Mouse (Mus musculus): ENCODE measurements around the gene Sgta. TPM values are rescaled to one million over a fixed set of nuclear protein-coding genes. Genes with fewer than 3 reads are reported as not detected.
"Not testable (repeated sequence)": the region's sequence is repeated elsewhere in the genome, so short reads cannot be mapped to it uniquely, and the experiment has no call there.

Sgta gene
- polyA plus RNA-seq, 1 experiment from 2014 or later: 124 TPM

GRCm38 (mm10) chr10:81062710-81063109 is 2.7 kb upstream of the Sgta start:
- no peaks in the 10 kb centered on the region for H3K9me3 ChIP-seq (ENCODE audit: control insufficient read depth)
- no peak overlapping the region for H3K27ac ChIP-seq (ENCODE audit: low read depth, low read length)
- no peaks in the 10 kb centered on the region for H3K27me3 ChIP-seq (replicated peaks; ENCODE audit: control insufficient read depth, insufficient read depth, low read length)
- no peak for ATAC-seq
- TF ChIP-seq CTCF (IDR thresholded peaks at IDR 0.05; ENCODE audit: low read depth): no peak
- no peak overlapping the region for H3K4me3 ChIP-seq (ENCODE audit: low read depth, low read length)
- H3K36me3 ChIP-seq (ENCODE audit: control insufficient read depth, insufficient read depth): no peaks in the 10 kb centered on the region
- H3K4me1 ChIP-seq (replicated peaks; ENCODE audit: control insufficient read depth, insufficient read depth, low read length): no peaks in the 10 kb centered on the region; the same call in 1 of the 2 replicates
- H3K4me2 ChIP-seq (replicated peaks; ENCODE audit: low read depth): no peak overlapping the region
- WGBS: 47% methylated on average over 4 of the region's 4 CpGs
- no peak overlapping the region for H3K9ac ChIP-seq (ENCODE audit: low read depth, low read length)

GRCm38 (mm10) chr10:81058896-81059295 is 1.1 kb downstream of the Sgta start:
- H3K9ac ChIP-seq (ENCODE audit: low read depth, low read length): no peak overlapping the region

DNA sequence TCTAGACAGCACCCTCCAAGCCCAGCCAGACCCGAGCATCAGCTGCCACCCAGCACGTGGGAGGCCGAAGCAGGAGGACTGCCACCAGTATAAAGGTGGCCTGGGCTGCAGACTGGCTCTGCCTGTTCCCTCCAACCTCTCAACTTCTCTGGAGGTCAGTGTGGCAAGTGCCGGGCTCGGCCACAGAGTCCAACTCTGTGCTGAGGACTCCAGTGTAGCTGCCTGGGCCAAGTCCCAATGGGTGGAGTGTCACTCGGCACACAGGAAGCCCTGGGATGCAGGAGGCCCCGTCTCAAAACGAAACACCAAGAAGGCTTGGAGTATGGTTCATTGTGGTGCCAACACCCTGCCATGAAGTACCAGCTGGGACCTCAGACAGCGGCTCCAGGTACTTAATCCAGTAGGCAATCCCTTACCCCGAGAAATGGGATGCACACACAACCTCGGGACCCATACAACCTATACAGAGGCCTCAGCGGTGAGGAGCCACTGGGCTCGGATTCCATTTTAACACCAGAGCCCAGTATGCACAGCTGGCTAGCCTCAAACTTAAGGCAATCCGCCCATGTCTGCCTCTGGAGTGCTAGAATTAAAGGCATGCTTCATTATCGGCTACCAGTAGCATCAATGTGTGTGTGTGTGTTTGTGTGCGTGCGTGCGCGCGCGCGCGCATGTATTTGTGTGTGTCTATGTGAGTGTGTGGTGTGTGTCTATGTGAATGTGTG is 2.4 kb downstream of the Sgta start:
- 90% methylated on average over 23 of the region's 23 CpGs for WGBS
- Histone ChIP-seq H3K27me3 (replicated peaks; ENCODE audit: control insufficient read depth, insufficient read depth, low read length) (no peaks in the 10 kb centered on the region), H3K36me3 (ENCODE audit: control insufficient read depth, insufficient read depth) (no peaks in the 10 kb centered on the region; the same call in 1 of the 2 replicates), H3K9ac (ENCODE audit: low read depth, low read length) (no peak overlapping the region), H3K4me2 (replicated peaks; ENCODE audit: low read depth) (no peak overlapping the region), H3K4me3 (ENCODE audit: low read depth, low read length) (no peak overlapping the region), H3K9me3 (ENCODE audit: control insufficient read depth) (no peaks in the 10 kb centered on the region), H3K27ac (ENCODE audit: low read depth, low read length) (peak overlapping the region; percentile 28; the same call in 1 of the 2 replicates), H3K4me1 (replicated peaks; ENCODE audit: control insufficient read depth, insufficient read depth, low read length) (no peaks in the 10 kb centered on the region; the same call in 1 of the 2 replicates)
- no peak for TF ChIP-seq CTCF (IDR thresholded peaks at IDR 0.05; ENCODE audit: low read depth)
- no peak for ATAC-seq

More at GRCm38 (mm10) chr10:81058896-81059295, 1.1 kb downstream of the Sgta start:
- peak overlapping the region; percentile 67 for H3K4me3 ChIP-seq (ENCODE audit: low read depth, low read length)
- peak overlapping the region; percentile 65 for H3K4me2 ChIP-seq (replicated peaks; ENCODE audit: low read depth)
- H3K9me3 ChIP-seq (ENCODE audit: control insufficient read depth): no peaks in the 10 kb centered on the region
- no peaks in the 10 kb centered on the region; the same call in 1 of the 2 replicates for H3K36me3 ChIP-seq (ENCODE audit: control insufficient read depth, insufficient read depth)
- TF ChIP-seq CTCF (IDR thresholded peaks at IDR 0.05; ENCODE audit: low read depth): no peak
- H3K27me3 ChIP-seq (replicated peaks; ENCODE audit: control insufficient read depth, insufficient read depth, low read length): no peaks in the 10 kb centered on the region
- H3K4me1 ChIP-seq (replicated peaks; ENCODE audit: control insufficient read depth, insufficient read depth, low read length): no peaks in the 10 kb centered on the region; the same call in 1 of the 2 replicates
- no peak overlapping the region for H3K27ac ChIP-seq (ENCODE audit: low read depth, low read length)
- WGBS: 81% methylated on average over 6 of the region's 6 CpGs
- ATAC-seq: no peak

- H3K27me3 ChIP-seq (replicated peaks; ENCODE audit: control insufficient read depth, insufficient read depth, low read length): not testable (repeated sequence)
These were observed 4.1 kb downstream of the Sgta start for GRCm38 (mm10) chr10:81055802-81056340.

DNA sequence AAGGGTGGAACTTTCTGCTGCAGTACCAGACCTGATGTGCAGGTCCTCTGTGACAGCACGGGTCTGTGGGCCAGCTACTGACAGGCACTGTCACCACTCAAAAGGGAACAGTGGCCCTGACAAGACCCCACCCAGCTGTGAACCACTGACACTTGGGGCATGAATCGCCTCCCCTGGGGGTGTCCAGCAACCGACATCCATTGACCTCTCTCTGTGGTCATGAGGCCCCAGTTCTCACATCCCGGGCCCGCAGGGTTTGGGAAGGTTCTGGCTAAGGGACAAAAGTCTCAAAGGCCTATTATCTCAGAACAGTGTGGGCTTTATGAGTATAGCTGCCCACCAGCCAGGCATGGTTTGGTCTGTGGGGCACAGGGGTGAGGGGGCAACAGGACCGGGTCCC is 4.8 kb downstream of the Sgta start:
- peak overlapping the region; percentile 7; the same call in 1 of the 2 replicates for H3K9ac ChIP-seq (ENCODE audit: low read depth, low read length)
- no peaks in the 10 kb centered on the region for H3K9me3 ChIP-seq (ENCODE audit: control insufficient read depth)
- no peaks in the 10 kb centered on the region; the same call in 1 of the 2 replicates for H3K4me1 ChIP-seq (replicated peaks; ENCODE audit: control insufficient read depth, insufficient read depth, low read length)
- 78% methylated on average over 6 of the region's 6 CpGs for WGBS
- no peak for TF ChIP-seq CTCF (IDR thresholded peaks at IDR 0.05; ENCODE audit: low read depth)
- no peaks in the 10 kb centered on the region for H3K27me3 ChIP-seq (replicated peaks; ENCODE audit: control insufficient read depth, insufficient read depth, low read length)
- H3K4me2 ChIP-seq (replicated peaks; ENCODE audit: low read depth): no peak overlapping the region
- no peak overlapping the region for H3K27ac ChIP-seq (ENCODE audit: low read depth, low read length)
- peaks cover 23% of the 10 kb centered on the region for H3K36me3 ChIP-seq (ENCODE audit: control insufficient read depth, insufficient read depth)
- no peak for ATAC-seq
- H3K4me3 ChIP-seq (ENCODE audit: low read depth, low read length): no peak overlapping the region

More at GRCm38 (mm10) chr10:81055802-81056340, 4.1 kb downstream of the Sgta start:
- not testable (repeated sequence) for H3K9me3 ChIP-seq (ENCODE audit: control insufficient read depth); H3K4me2 ChIP-seq (replicated peaks; ENCODE audit: low read depth); ATAC-seq; H3K4me1 ChIP-seq (replicated peaks; ENCODE audit: control insufficient read depth, insufficient read depth, low read length); H3K4me3 ChIP-seq (ENCODE audit: low read depth, low read length); H3K27ac ChIP-seq (ENCODE audit: low read depth, low read length)
- 0 out of 2 replicates have a peak overlapping the region, but pooled peaks have one; percentile 7 for H3K9ac ChIP-seq (ENCODE audit: low read depth, low read length)
- H3K36me3 ChIP-seq (ENCODE audit: control insufficient read depth, insufficient read depth): peaks cover 16% of the 10 kb centered on the region
- WGBS: 77% methylated on average over 7 of the region's 11 CpGs

DNA sequence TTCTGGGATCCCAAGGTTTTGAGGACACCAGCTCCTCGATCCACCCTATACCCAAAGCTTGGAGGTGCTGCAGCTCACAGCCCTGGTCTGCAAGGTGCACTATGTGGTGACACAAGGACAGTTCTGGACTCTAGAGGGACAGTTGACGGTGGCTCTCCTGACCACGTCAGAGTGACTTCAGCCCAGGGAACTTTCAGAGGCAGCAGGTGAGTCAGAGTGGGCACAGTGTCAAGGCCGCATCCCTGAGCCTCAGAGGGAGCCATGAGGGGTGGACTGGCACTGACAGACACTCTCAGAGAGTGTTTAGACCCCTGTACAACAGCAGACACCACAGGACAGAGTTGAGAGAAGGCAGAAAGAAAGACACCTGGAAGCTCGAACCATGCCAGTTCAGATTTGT is 7.4 kb downstream of the Sgta start:
- no peaks in the 10 kb centered on the region for H3K27me3 ChIP-seq (replicated peaks; ENCODE audit: control insufficient read depth, insufficient read depth, low read length)
- peaks cover 49% of the 10 kb centered on the region for H3K36me3 ChIP-seq (ENCODE audit: control insufficient read depth, insufficient read depth)
- no peaks in the 10 kb centered on the region for H3K9me3 ChIP-seq (ENCODE audit: control insufficient read depth)
- H3K9ac ChIP-seq (ENCODE audit: low read depth, low read length): no peak overlapping the region
- no peak for ATAC-seq
- H3K4me3 ChIP-seq (ENCODE audit: low read depth, low read length): no peak overlapping the region
- WGBS: 92% methylated on average over 5 of the region's 5 CpGs
- H3K27ac ChIP-seq (ENCODE audit: low read depth, low read length): no peak overlapping the region
- no peak for TF ChIP-seq CTCF (IDR thresholded peaks at IDR 0.05; ENCODE audit: low read depth)
- no peaks in the 10 kb centered on the region for H3K4me1 ChIP-seq (replicated peaks; ENCODE audit: control insufficient read depth, insufficient read depth, low read length)
- H3K4me2 ChIP-seq (replicated peaks; ENCODE audit: low read depth): no peak overlapping the region
